Mouse (Mus musculus): Measurements from ENCODE around the gene Prima1. TPM values are rescaled to one million over a fixed set of nuclear protein-coding genes. Genes with fewer than 3 reads are reported as not detected.

Gene Prima1
- polyA plus RNA-seq, 1 experiment from 2014 or later = 0.80 TPM

GRCm38 (mm10) chr12:103215877-103216610 is 25.9 kb downstream of the Prima1 start:
- Histone ChIP-seq H3K27me3 (no peaks in the 10 kb centered on the region), H3K9ac (no peak overlapping the region), H3K9me3 (replicated peaks) (no peaks in the 10 kb centered on the region), H3K4me2 (replicated peaks) (no peak overlapping the region), H3K27ac (no peak overlapping the region), H3K36me3 (no peaks in the 10 kb centered on the region), H3K4me1 (peaks cover 17% of the 10 kb centered on the region), H3K4me3 (no peak overlapping the region)
- WGBS = 72% methylated on average over 6 of the region's 6 CpGs
- ATAC-seq (ENCODE audit: low FRiP score) = no peak

DNA sequence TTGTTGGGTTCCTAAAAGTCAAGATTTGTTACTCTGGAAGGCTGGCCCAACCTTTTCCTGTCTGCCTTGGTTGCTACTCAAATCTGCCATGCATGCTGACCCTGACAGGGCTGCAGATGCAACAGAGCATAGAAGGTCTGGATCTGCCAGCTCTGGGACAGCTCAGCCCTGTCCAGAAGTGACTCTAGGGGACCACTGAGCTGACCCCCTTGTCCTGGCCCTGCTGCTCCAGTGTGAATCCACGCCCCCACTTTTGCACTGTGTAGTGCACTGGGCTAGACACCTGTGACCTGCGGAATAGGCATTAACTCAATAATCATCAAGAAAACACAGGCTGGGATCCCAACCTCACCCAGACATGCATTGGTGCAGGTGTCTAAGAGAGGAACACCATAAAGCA is 27.2 kb downstream of the Prima1 start:
- WGBS = 80% methylated on average over 2 of the region's 2 CpGs
- Histone ChIP-seq H3K9ac (no peak overlapping the region), H3K4me1 (peaks cover 17% of the 10 kb centered on the region), H3K4me3 (no peak overlapping the region), H3K27ac (0 out of 2 replicates have a peak overlapping the region, but pooled peaks have one; percentile 31), H3K9me3 (replicated peaks) (no peaks in the 10 kb centered on the region), H3K4me2 (replicated peaks) (no peak overlapping the region), H3K27me3 (no peaks in the 10 kb centered on the region), H3K36me3 (no peaks in the 10 kb centered on the region)
- no peak for ATAC-seq (ENCODE audit: low FRiP score)

- WGBS = 60% methylated on average over 10 of the region's 10 CpGs
- Histone ChIP-seq H3K4me3 (no peak overlapping the region), H3K27ac (0 out of 2 replicates have a peak overlapping the region, but pooled peaks have one; percentile 31), H3K9me3 (replicated peaks) (no peaks in the 10 kb centered on the region), H3K4me1 (peaks cover 17% of the 10 kb centered on the region), H3K9ac (no peak overlapping the region), H3K4me2 (replicated peaks) (no peak overlapping the region), H3K36me3 (no peaks in the 10 kb centered on the region), H3K27me3 (no peaks in the 10 kb centered on the region)
- peak; percentile 51; the same call in 1 of the 2 replicates for ATAC-seq (ENCODE audit: low FRiP score)
Observed at GRCm38 (mm10) chr12:103214270-103214669, 27.7 kb downstream of the Prima1 start.

- no peak for ATAC-seq (ENCODE audit: low FRiP score)
Observed at GRCm38 (mm10) chr12:103213591-103213990, 28.4 kb downstream of the Prima1 start.

DNA sequence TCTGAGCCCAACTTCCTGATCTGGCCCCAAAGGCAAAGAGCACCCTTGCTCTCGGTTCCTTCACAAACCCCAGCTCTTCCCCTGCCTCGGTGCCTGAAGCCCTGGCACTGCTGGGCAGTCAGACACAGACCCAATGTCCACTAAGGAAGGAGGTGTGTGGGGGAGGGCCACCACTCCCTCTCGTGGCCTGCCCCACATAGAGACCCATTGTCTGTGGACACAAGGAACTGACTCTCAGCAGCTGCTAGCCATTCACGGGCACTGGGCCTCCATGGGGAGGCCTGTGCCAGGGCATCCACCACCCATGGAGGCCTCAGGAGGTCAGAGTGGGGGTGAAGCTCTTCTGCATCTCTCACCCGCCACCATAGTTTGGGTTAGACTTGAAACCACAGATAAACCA is 30.9 kb downstream of the Prima1 start:
- WGBS = 47% methylated on average over 5 of the region's 5 CpGs
- H3K4me1 ChIP-seq = peaks cover 17% of the 10 kb centered on the region
- no peaks in the 10 kb centered on the region for H3K9me3 ChIP-seq (replicated peaks)
- H3K4me3 ChIP-seq = no peak overlapping the region
- H3K4me2 ChIP-seq (replicated peaks) = no peak overlapping the region
- H3K27me3 ChIP-seq = no peaks in the 10 kb centered on the region
- H3K36me3 ChIP-seq = no peaks in the 10 kb centered on the region
- H3K9ac ChIP-seq = no peak overlapping the region
- ATAC-seq (ENCODE audit: low FRiP score) = no peak
- H3K27ac ChIP-seq = no peak overlapping the region

More at GRCm38 (mm10) chr12:103213591-103213990, 28.4 kb downstream of the Prima1 start:
- Histone ChIP-seq H3K4me3 (no peak overlapping the region), H3K9me3 (replicated peaks) (no peaks in the 10 kb centered on the region), H3K4me2 (replicated peaks) (no peak overlapping the region), H3K27me3 (no peaks in the 10 kb centered on the region), H3K9ac (no peak overlapping the region), H3K4me1 (peaks cover 17% of the 10 kb centered on the region), H3K27ac (no peak overlapping the region), H3K36me3 (no peaks in the 10 kb centered on the region)
- 96% methylated on average over 2 of the region's 2 CpGs for WGBS

GRCm38 (mm10) chr12:103209581-103209980 is 32.4 kb downstream of the Prima1 start:
- no peaks in the 10 kb centered on the region for H3K27me3 ChIP-seq
- ATAC-seq (ENCODE audit: low FRiP score) = no peak
- H3K4me3 ChIP-seq = no peak overlapping the region
- no peak overlapping the region for H3K4me2 ChIP-seq (replicated peaks)
- H3K27ac ChIP-seq = no peak overlapping the region
- 92% methylated on average over 7 of the region's 7 CpGs for WGBS
- no peaks in the 10 kb centered on the region for H3K36me3 ChIP-seq
- H3K9me3 ChIP-seq (replicated peaks) = no peaks in the 10 kb centered on the region
- no peak overlapping the region for H3K9ac ChIP-seq
- H3K4me1 ChIP-seq = peaks cover 7% of the 10 kb centered on the region

DNA sequence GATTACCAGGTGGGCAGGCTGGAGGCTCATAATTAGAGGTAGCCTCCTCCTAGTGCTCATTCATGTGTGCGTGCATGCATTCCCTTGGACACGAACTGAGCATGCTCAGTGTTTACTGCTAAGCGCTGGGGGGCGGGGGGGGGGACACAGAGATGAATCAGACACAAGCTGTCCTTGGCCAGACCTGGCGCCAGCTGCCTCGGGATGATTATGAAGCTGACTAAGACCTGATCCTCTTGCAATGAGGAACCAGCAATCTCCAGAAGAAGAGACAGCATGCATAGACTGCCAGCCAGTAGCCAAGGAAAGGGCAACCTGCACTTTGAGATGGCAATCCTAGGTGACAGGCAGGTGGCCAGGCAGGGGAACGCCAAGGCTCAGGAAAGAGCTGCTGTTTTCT is 36.4 kb downstream of the Prima1 start:
- WGBS = 71% methylated on average over 7 of the region's 7 CpGs
- Histone ChIP-seq H3K9me3 (replicated peaks) (no peaks in the 10 kb centered on the region), H3K4me3 (no peak overlapping the region), H3K27ac (no peak overlapping the region), H3K9ac (no peak overlapping the region), H3K27me3 (no peaks in the 10 kb centered on the region), H3K4me2 (replicated peaks) (no peak overlapping the region), H3K4me1 (peaks cover 14% of the 10 kb centered on the region), H3K36me3 (no peaks in the 10 kb centered on the region)
- no peak for ATAC-seq (ENCODE audit: low FRiP score)

GRCm38 (mm10) chr12:103202592-103203544 is 39.1 kb downstream of the Prima1 start:
- peak; percentile 80 for ATAC-seq (ENCODE audit: low FRiP score)
- Histone ChIP-seq H3K4me2 (replicated peaks) (no peak overlapping the region), H3K4me1 (peaks cover 14% of the 10 kb centered on the region), H3K27me3 (no peaks in the 10 kb centered on the region), H3K9ac (peak overlapping the region; percentile 23; the same call in 1 of the 2 replicates), H3K27ac (peak overlapping the region; percentile 68), H3K36me3 (no peaks in the 10 kb centered on the region), H3K4me3 (no peak overlapping the region), H3K9me3 (replicated peaks) (no peaks in the 10 kb centered on the region)
- 22% methylated on average over 11 of the region's 11 CpGs for WGBS

- Histone ChIP-seq H3K27ac (no peak overlapping the region), H3K36me3 (no peaks in the 10 kb centered on the region), H3K4me1 (peaks cover 2% of the 10 kb centered on the region; the same call in 1 of the 2 replicates), H3K4me3 (no peak overlapping the region), H3K9ac (no peak overlapping the region), H3K9me3 (replicated peaks) (no peaks in the 10 kb centered on the region), H3K27me3 (no peaks in the 10 kb centered on the region), H3K4me2 (replicated peaks) (no peak overlapping the region)
- WGBS = 61% methylated on average over 5 of the region's 5 CpGs
- ATAC-seq (ENCODE audit: low FRiP score) = no peak
Observed at GRCm38 (mm10) chr12:103192996-103193395, 49.0 kb downstream of the Prima1 start.

DNA sequence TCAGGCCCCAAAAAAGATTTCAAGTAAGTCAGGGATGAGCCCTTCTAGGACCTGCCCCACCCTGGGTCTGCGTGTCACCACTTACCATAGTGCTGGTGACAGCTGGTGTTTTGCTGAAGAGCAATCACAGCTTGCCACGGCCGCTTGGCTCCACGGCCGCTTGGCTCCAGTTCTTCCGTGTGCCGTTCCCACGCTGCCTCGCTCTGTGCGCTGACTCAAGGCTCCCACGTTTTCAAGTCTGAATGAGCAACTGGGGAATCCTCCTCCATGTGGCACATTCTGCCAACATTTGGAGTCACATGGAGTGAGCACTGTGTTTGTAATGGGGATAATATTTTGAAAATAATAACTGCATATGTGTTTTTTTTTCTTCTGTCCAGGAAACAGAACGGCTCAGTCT is 52.2 kb downstream of the Prima1 start:
- Histone ChIP-seq H3K9ac (no peak overlapping the region), H3K4me2 (replicated peaks) (no peak overlapping the region), H3K27ac (no peak overlapping the region), H3K27me3 (no peaks in the 10 kb centered on the region), H3K4me1 (peaks cover 2% of the 10 kb centered on the region; the same call in 1 of the 2 replicates), H3K9me3 (replicated peaks) (no peaks in the 10 kb centered on the region), H3K36me3 (no peaks in the 10 kb centered on the region), H3K4me3 (no peak overlapping the region)
- WGBS = 79% methylated on average over 12 of the region's 12 CpGs
- no peak for ATAC-seq (ENCODE audit: low FRiP score)

DNA sequence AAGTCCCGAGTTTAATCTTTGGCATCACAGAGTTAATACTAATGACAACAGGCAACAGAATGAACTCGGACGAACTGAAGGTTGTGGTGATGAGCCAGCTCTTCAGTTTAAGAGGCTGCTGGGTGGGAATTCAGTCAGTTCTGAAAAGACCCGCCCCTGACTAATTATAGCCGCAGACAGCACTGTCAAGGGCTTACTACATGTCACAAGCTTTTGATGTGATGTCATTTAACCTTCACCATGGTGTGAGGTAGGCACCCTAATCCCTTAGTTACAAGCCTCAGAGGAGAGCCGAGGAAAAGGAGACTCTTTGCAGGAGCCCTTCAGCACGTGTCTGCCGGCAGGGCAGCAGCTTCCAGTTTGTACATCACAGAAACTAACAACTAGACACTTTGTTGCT is 53.7 kb downstream of the Prima1 start:
- 84% methylated on average over 8 of the region's 8 CpGs for WGBS

GRCm38 (mm10) chr12:103187020-103187419 is 54.9 kb downstream of the Prima1 start:
- Histone ChIP-seq H3K9me3 (replicated peaks) (no peaks in the 10 kb centered on the region), H3K27ac (no peak overlapping the region), H3K27me3 (no peaks in the 10 kb centered on the region), H3K9ac (no peak overlapping the region), H3K4me2 (replicated peaks) (no peak overlapping the region), H3K4me3 (no peak overlapping the region), H3K4me1 (peaks cover 2% of the 10 kb centered on the region; the same call in 1 of the 2 replicates), H3K36me3 (0 out of 2 replicates have a peak, but pooled peaks cover 2% of the 10 kb centered on the region)
- 85% methylated on average over 7 of the region's 7 CpGs for WGBS
- ATAC-seq (ENCODE audit: low FRiP score) = no peak

More for the DNA sequence above, 53.7 kb downstream of the Prima1 start:
- no peak overlapping the region for H3K9ac ChIP-seq
- no peaks in the 10 kb centered on the region for H3K9me3 ChIP-seq (replicated peaks)
- H3K4me3 ChIP-seq = no peak overlapping the region
- peaks cover 2% of the 10 kb centered on the region; the same call in 1 of the 2 replicates for H3K4me1 ChIP-seq
- H3K4me2 ChIP-seq (replicated peaks) = no peak overlapping the region
- H3K27ac ChIP-seq = no peak overlapping the region
- no peaks in the 10 kb centered on the region for H3K27me3 ChIP-seq
- ATAC-seq (ENCODE audit: low FRiP score) = no peak
- no peaks in the 10 kb centered on the region for H3K36me3 ChIP-seq

Data from hindbrain, embryonic 12.5 days (tissue).